Mouse (Mus musculus) CD4-positive, CD25-positive, alpha-beta regulatory T cell, adult 4 months (primary cell): ENCODE results near the gene Becn1. TPM values are rescaled to one million over a fixed set of nuclear protein-coding genes. Genes with fewer than 3 reads are reported as not detected.

Source experiments
- polyA plus RNA-seq, 2 experiments: library from polyadenylated mRNA; unstranded; fragments of 100-300 nt; shearing (Covaris generic); gene quantifications; one replicate each; pipeline ENCODE4 v1.2.1; 2017

Gene Becn1
- polyA plus RNA-seq, 2 experiments from 2014 or later = 68.1 to 99.6 TPM

Other genes with a start within 250 kb of the Becn1 start
- gene Naglu, start 232.3 kb downstream of the Becn1 start, polyA plus RNA-seq = 1 to 10 TPM; 7.6 to 7.9 TPM
- under 1 TPM in 1 of 2 experiments, not detected in 1; 0.32 TPM for gene Hsd17b1, start 223.9 kb downstream of the Becn1 start, polyA plus RNA-seq
- 10 to 100 TPM; 17.4 to 27.7 TPM for gene Coasy, start 219.7 kb downstream of the Becn1 start, polyA plus RNA-seq
- 10 to 100 TPM; 60.2 to 68.1 TPM for gene Mlx, start 215.0 kb downstream of the Becn1 start, polyA plus RNA-seq
- 1 to 10 TPM; 8.4 to 9.8 TPM for gene Psmc3ip, start 206.8 kb downstream of the Becn1 start, polyA plus RNA-seq
- gene Retreg3, start 182.4 kb downstream of the Becn1 start, polyA plus RNA-seq = 10 to 100 TPM; 16.1 to 27.9 TPM
- gene Tubg1, start 182.3 kb downstream of the Becn1 start, polyA plus RNA-seq = 10 to 100 TPM; 24.9 to 34.0 TPM
- gene Tubg2, start 146.4 kb downstream of the Becn1 start, polyA plus RNA-seq = 1 to 10 TPM; 1.4 to 3.5 TPM
- under 1 TPM in 1 of 2 experiments, not detected in 1; 0.17 TPM for gene Cntnap1, start 131.8 kb downstream of the Becn1 start, polyA plus RNA-seq
- gene Plekhh3, start 130.9 kb downstream of the Becn1 start, polyA plus RNA-seq = not detected
- gene Ccr10, start 126.8 kb downstream of the Becn1 start, polyA plus RNA-seq = 1 to 10 TPM in 1 of 2 experiments, under 1 TPM in 1; 0.36 to 2.0 TPM
- gene Ezh1, start 75.8 kb downstream of the Becn1 start, polyA plus RNA-seq = 10 to 100 TPM; 57.3 to 85.6 TPM
- gene Ramp2, start 56.3 kb downstream of the Becn1 start, polyA plus RNA-seq = not detected
- gene Vps25, start 48.6 kb downstream of the Becn1 start, polyA plus RNA-seq = 100 to 1,000 TPM; 132 to 144 TPM
- 1 to 10 TPM in 1 of 2 experiments, under 1 TPM in 1; 0.91 to 1.4 TPM for gene Wnk4, start 41.7 kb downstream of the Becn1 start, polyA plus RNA-seq
- gene Cntd1, start 23.3 kb downstream of the Becn1 start, polyA plus RNA-seq = under 1 TPM in 1 of 2 experiments, not detected in 1; 0.97 TPM
- gene Coa3, start 23.2 kb downstream of the Becn1 start, polyA plus RNA-seq = 100 to 1,000 TPM; 132 to 135 TPM
- gene Psme3, start 13.9 kb upstream of the Becn1 start, polyA plus RNA-seq = 10 to 100 TPM; 29.8 to 30.0 TPM
- gene Aoc2, start 22.8 kb upstream of the Becn1 start, polyA plus RNA-seq = 1 to 10 TPM; 2.3 to 3.0 TPM
- not detected for gene Aoc3, start 28.3 kb upstream of the Becn1 start, polyA plus RNA-seq
- gene G6pc, start 65.3 kb upstream of the Becn1 start, polyA plus RNA-seq = not detected
- 10 to 100 TPM; 36.2 to 41.6 TPM for gene Aarsd1, start 115.3 kb upstream of the Becn1 start, polyA plus RNA-seq
- 1 to 10 TPM; 1.3 to 1.8 TPM for gene Gm27029, start 122.5 kb upstream of the Becn1 start, polyA plus RNA-seq
- gene Rundc1, start 122.8 kb upstream of the Becn1 start, polyA plus RNA-seq = 1 to 10 TPM; 8.0 to 8.5 TPM
- 1 to 10 TPM; 1.7 to 2.1 TPM for gene Ptges3l, start 123.0 kb upstream of the Becn1 start, polyA plus RNA-seq
- 100 to 1,000 TPM; 407 to 740 TPM for gene Rpl27, start 140.0 kb upstream of the Becn1 start, polyA plus RNA-seq
- 100 to 1,000 TPM; 174 to 204 TPM for gene Ifi35, start 146.1 kb upstream of the Becn1 start, polyA plus RNA-seq
- under 1 TPM in 1 of 2 experiments, not detected in 1; 0.23 TPM for gene Rnd2, start 162.7 kb upstream of the Becn1 start, polyA plus RNA-seq
- gene Vat1, start 163.9 kb upstream of the Becn1 start, polyA plus RNA-seq = 1 to 10 TPM; 1.1 to 1.5 TPM
- gene Brca1, start 249.7 kb upstream of the Becn1 start, polyA plus RNA-seq = 1 to 10 TPM; 3.5 to 4.1 TPM
- gene Nbr1, start 249.9 kb upstream of the Becn1 start, polyA plus RNA-seq = 10 to 100 TPM; 70.0 to 88.4 TPM